Mouse (Mus musculus): ENCODE data around the gene Tmem132c.

Gene Tmem132c

GRCm38 (mm10) chr5:127484813-127485486 lies 243.3 kb downstream of the Tmem132c start:
- intact Hi-C loops (cut with DNase I) = loop anchor here (5.0 to 10.0 kb wide), 2 partner anchors 120 to 323 kb away; no protein-coding TSS in a partner anchor

GRCm38 (mm10) chr5:127487190-127487589 lies 245.6 kb downstream of the Tmem132c start:
- intact Hi-C loops (cut with DNase I) = loop anchor here (10.0 kb wide), 1 partner anchor 122 kb away; no protein-coding TSS in a partner anchor

- intact Hi-C loops (cut with DNase I) = loop anchor here (10.0 kb wide), 1 partner anchor 124 kb away; no protein-coding TSS in a partner anchor
Measured at GRCm38 (mm10) chr5:127488666-127489065, 247.1 kb downstream of the Tmem132c start.

GRCm38 (mm10) chr5:127491724-127492123 lies 250.1 kb downstream of the Tmem132c start:
- intact Hi-C loops (cut with DNase I) = no loop called here

GRCm38 (mm10) chr5:127496895-127497294 lies 255.3 kb downstream of the Tmem132c start:
- intact Hi-C loops (cut with DNase I) = no loop called here

GRCm38 (mm10) chr5:127499151-127499827 lies 257.7 kb downstream of the Tmem132c start:
- intact Hi-C loops (cut with DNase I) = no loop called here

GRCm38 (mm10) chr5:127502838-127503237 lies 261.2 kb downstream of the Tmem132c start:
- intact Hi-C loops (cut with DNase I) = no loop called here

GRCm38 (mm10) chr5:127505697-127506096 lies 264.1 kb downstream of the Tmem132c start:
- intact Hi-C loops (cut with DNase I) = no loop called here

GRCm38 (mm10) chr5:127511653-127512052 lies 270.0 kb downstream of the Tmem132c start:
- intact Hi-C loops (cut with DNase I) = no loop called here

- intact Hi-C loops (cut with DNase I) = no loop called here
Measured at GRCm38 (mm10) chr5:127515960-127516359, 274.4 kb downstream of the Tmem132c start.

GRCm38 (mm10) chr5:127522744-127523476 lies 281.3 kb downstream of the Tmem132c start:
- intact Hi-C loops (cut with DNase I) = loop anchor here (2.0 kb wide), 1 partner anchor 918 kb away; no protein-coding TSS in a partner anchor

GRCm38 (mm10) chr5:127527344-127527974 lies 285.9 kb downstream of the Tmem132c start:
- intact Hi-C loops (cut with DNase I) = no loop called here

- intact Hi-C loops (cut with DNase I) = no loop called here
Measured at GRCm38 (mm10) chr5:127537508-127537907, 295.9 kb downstream of the Tmem132c start.

- intact Hi-C loops (cut with DNase I) = no loop called here
Measured at GRCm38 (mm10) chr5:127546585-127546991, 305.0 kb downstream of the Tmem132c start.

GRCm38 (mm10) chr5:127548136-127548535 lies 306.5 kb downstream of the Tmem132c start:
- intact Hi-C loops (cut with DNase I) = no loop called here

- intact Hi-C loops (cut with DNase I) = no loop called here
Measured at GRCm38 (mm10) chr5:127561086-127561485, 319.5 kb downstream of the Tmem132c start.

- intact Hi-C loops (cut with DNase I) = no loop called here
Measured at GRCm38 (mm10) chr5:127567165-127567741, 325.6 kb downstream of the Tmem132c start.

- intact Hi-C loops (cut with DNase I) = no loop called here
Measured at GRCm38 (mm10) chr5:127577419-127577818, 335.8 kb downstream of the Tmem132c start.

GRCm38 (mm10) chr5:127583658-127584057 lies 342.1 kb downstream of the Tmem132c start:
- intact Hi-C loops (cut with DNase I) = no loop called here

- intact Hi-C loops (cut with DNase I) = loop anchor here (5.0 kb wide), 1 partner anchor 59 kb away; no protein-coding TSS in a partner anchor
Measured at GRCm38 (mm10) chr5:127587854-127588253, 346.2 kb downstream of the Tmem132c start.

GRCm38 (mm10) chr5:127592406-127592805 lies 350.8 kb downstream of the Tmem132c start:
- intact Hi-C loops (cut with DNase I) = no loop called here

Data from adrenal gland (tissue).